Mouse (Mus musculus): ENCODE data around the gene Cabp1. TPM values are rescaled to one million over a fixed set of nuclear protein-coding genes. Genes with fewer than 3 reads are reported as not detected.

The Cabp1 gene
- polyA plus RNA-seq, 1 experiment from 2014 or later: 2.0 TPM

- Histone ChIP-seq H3K9me3 (ENCODE audit: control insufficient read depth, low read length) (peaks cover 2% of the 10 kb centered on the region; the same call in 1 of the 2 replicates), H3K36me3 (ENCODE audit: control insufficient read depth, insufficient read depth, low read length) (no peaks in the 10 kb centered on the region), H3K4me1 (ENCODE audit: control insufficient read depth, insufficient read depth, low read length) (peaks cover 31% of the 10 kb centered on the region), H3K9ac (ENCODE audit: low read depth, low read length) (no peak overlapping the region), H3K4me3 (ENCODE audit: low read length) (peak overlapping the region; percentile 2; the same call in 1 of the 2 replicates), H3K4me2 (replicated peaks; ENCODE audit: low read depth, low read length) (peak overlapping the region; percentile 36), H3K27me3 (ENCODE audit: control insufficient read depth, insufficient read depth, low read length) (peaks cover 20% of the 10 kb centered on the region), H3K27ac (ENCODE audit: low read depth, low read length) (no peak overlapping the region)
- peak; percentile 71 for ATAC-seq (ENCODE audit: low FRiP score, low TSS enrichment)
- 13% methylated on average over 26 of the region's 26 CpGs for WGBS
These were observed 6.7 kb downstream of the Cabp1 start for GRCm38 (mm10) chr5:115187188-115188131.

- peaks cover 2% of the 10 kb centered on the region; the same call in 1 of the 2 replicates for H3K9me3 ChIP-seq (ENCODE audit: control insufficient read depth, low read length)
- peak overlapping the region; percentile 2; the same call in 1 of the 2 replicates for H3K4me3 ChIP-seq (ENCODE audit: low read length)
- 34% methylated on average over 17 of the region's 17 CpGs for WGBS
- no peak overlapping the region for H3K9ac ChIP-seq (ENCODE audit: low read depth, low read length)
- peak overlapping the region; percentile 36 for H3K4me2 ChIP-seq (replicated peaks; ENCODE audit: low read depth, low read length)
- no peaks in the 10 kb centered on the region for H3K36me3 ChIP-seq (ENCODE audit: control insufficient read depth, insufficient read depth, low read length)
- H3K27ac ChIP-seq (ENCODE audit: low read depth, low read length): no peak overlapping the region
- H3K4me1 ChIP-seq (ENCODE audit: control insufficient read depth, insufficient read depth, low read length): peaks cover 27% of the 10 kb centered on the region
- peaks cover 12% of the 10 kb centered on the region; the same call in 1 of the 2 replicates for H3K27me3 ChIP-seq (ENCODE audit: control insufficient read depth, insufficient read depth, low read length)
- peak; percentile 43 for ATAC-seq (ENCODE audit: low FRiP score, low TSS enrichment)
These were observed 7.7 kb downstream of the Cabp1 start for GRCm38 (mm10) chr5:115186371-115187073.

- 28% methylated on average over 14 of the region's 15 CpGs for WGBS
- ATAC-seq (ENCODE audit: low FRiP score, low TSS enrichment): no peak
- H3K4me1 ChIP-seq (ENCODE audit: control insufficient read depth, insufficient read depth, low read length): peaks cover 27% of the 10 kb centered on the region
- peaks cover 2% of the 10 kb centered on the region; the same call in 1 of the 2 replicates for H3K9me3 ChIP-seq (ENCODE audit: control insufficient read depth, low read length)
- H3K27me3 ChIP-seq (ENCODE audit: control insufficient read depth, insufficient read depth, low read length): peaks cover 2% of the 10 kb centered on the region; the same call in 1 of the 2 replicates
- H3K27ac ChIP-seq (ENCODE audit: low read depth, low read length): no peak overlapping the region
- peak overlapping the region; percentile 8; the same call in 1 of the 2 replicates for H3K4me2 ChIP-seq (replicated peaks; ENCODE audit: low read depth, low read length)
- H3K4me3 ChIP-seq (ENCODE audit: low read length): no peak overlapping the region
- no peaks in the 10 kb centered on the region for H3K36me3 ChIP-seq (ENCODE audit: control insufficient read depth, insufficient read depth, low read length)
- H3K9ac ChIP-seq (ENCODE audit: low read depth, low read length): no peak overlapping the region
These were observed 9.5 kb downstream of the Cabp1 start for GRCm38 (mm10) chr5:115184726-115185125.

GRCm38 (mm10) chr5:115183482-115183881, 10.7 kb downstream of the Cabp1 start:
- Histone ChIP-seq H3K4me2 (replicated peaks; ENCODE audit: low read depth, low read length) (no peak overlapping the region), H3K9me3 (ENCODE audit: control insufficient read depth, low read length) (peaks cover 2% of the 10 kb centered on the region; the same call in 1 of the 2 replicates), H3K4me3 (ENCODE audit: low read length) (no peak overlapping the region), H3K27me3 (ENCODE audit: control insufficient read depth, insufficient read depth, low read length) (no peaks in the 10 kb centered on the region), H3K36me3 (ENCODE audit: control insufficient read depth, insufficient read depth, low read length) (no peaks in the 10 kb centered on the region), H3K9ac (ENCODE audit: low read depth, low read length) (no peak overlapping the region), H3K4me1 (ENCODE audit: control insufficient read depth, insufficient read depth, low read length) (peaks cover 27% of the 10 kb centered on the region), H3K27ac (ENCODE audit: low read depth, low read length) (no peak overlapping the region)
- no peak for ATAC-seq (ENCODE audit: low FRiP score, low TSS enrichment)
- 65% methylated on average over 10 of the region's 10 CpGs for WGBS

- Histone ChIP-seq H3K9ac (ENCODE audit: low read depth, low read length) (no peak overlapping the region), H3K4me3 (ENCODE audit: low read length) (no peak overlapping the region), H3K36me3 (ENCODE audit: control insufficient read depth, insufficient read depth, low read length) (no peaks in the 10 kb centered on the region), H3K27me3 (ENCODE audit: control insufficient read depth, insufficient read depth, low read length) (no peaks in the 10 kb centered on the region), H3K4me2 (replicated peaks; ENCODE audit: low read depth, low read length) (no peak overlapping the region), H3K27ac (ENCODE audit: low read depth, low read length) (no peak overlapping the region), H3K9me3 (ENCODE audit: control insufficient read depth, low read length) (no peaks in the 10 kb centered on the region), H3K4me1 (ENCODE audit: control insufficient read depth, insufficient read depth, low read length) (peaks cover 27% of the 10 kb centered on the region)
- 79% methylated on average over 8 of the region's 8 CpGs for WGBS
- ATAC-seq (ENCODE audit: low FRiP score, low TSS enrichment): no peak
These were observed 11.3 kb downstream of the Cabp1 start for GRCm38 (mm10) chr5:115182925-115183324.

GRCm38 (mm10) chr5:115181248-115181940, 12.8 kb downstream of the Cabp1 start:
- H3K4me2 ChIP-seq (replicated peaks; ENCODE audit: low read depth, low read length): no peak overlapping the region
- no peak overlapping the region for H3K27ac ChIP-seq (ENCODE audit: low read depth, low read length)
- no peaks in the 10 kb centered on the region for H3K9me3 ChIP-seq (ENCODE audit: control insufficient read depth, low read length)
- no peak; the same call in 1 of the 2 replicates for ATAC-seq (ENCODE audit: low FRiP score, low TSS enrichment)
- H3K27me3 ChIP-seq (ENCODE audit: control insufficient read depth, insufficient read depth, low read length): no peaks in the 10 kb centered on the region
- peaks cover 15% of the 10 kb centered on the region for H3K4me1 ChIP-seq (ENCODE audit: control insufficient read depth, insufficient read depth, low read length)
- WGBS: 72% methylated on average over 13 of the region's 13 CpGs
- peak overlapping the region; percentile 12; the same call in 1 of the 2 replicates for H3K9ac ChIP-seq (ENCODE audit: low read depth, low read length)
- H3K36me3 ChIP-seq (ENCODE audit: control insufficient read depth, insufficient read depth, low read length): no peaks in the 10 kb centered on the region
- no peak overlapping the region for H3K4me3 ChIP-seq (ENCODE audit: low read length)

- ATAC-seq (ENCODE audit: low FRiP score, low TSS enrichment): no peak
- 92% methylated on average over 11 of the region's 11 CpGs for WGBS
These were observed 14.6 kb downstream of the Cabp1 start for GRCm38 (mm10) chr5:115179596-115179995.

GRCm38 (mm10) chr5:115177866-115178265, 16.3 kb downstream of the Cabp1 start:
- no peak overlapping the region for H3K4me2 ChIP-seq (replicated peaks; ENCODE audit: low read depth, low read length)
- no peaks in the 10 kb centered on the region for H3K4me1 ChIP-seq (ENCODE audit: control insufficient read depth, insufficient read depth, low read length)
- no peak overlapping the region for H3K4me3 ChIP-seq (ENCODE audit: low read length)
- H3K9me3 ChIP-seq (ENCODE audit: control insufficient read depth, low read length): no peaks in the 10 kb centered on the region
- no peak for ATAC-seq (ENCODE audit: low FRiP score, low TSS enrichment)
- H3K36me3 ChIP-seq (ENCODE audit: control insufficient read depth, insufficient read depth, low read length): no peaks in the 10 kb centered on the region
- H3K27me3 ChIP-seq (ENCODE audit: control insufficient read depth, insufficient read depth, low read length): no peaks in the 10 kb centered on the region
- H3K9ac ChIP-seq (ENCODE audit: low read depth, low read length): no peak overlapping the region
- no peak overlapping the region for H3K27ac ChIP-seq (ENCODE audit: low read depth, low read length)
- 84% methylated on average over 6 of the region's 6 CpGs for WGBS

More at GRCm38 (mm10) chr5:115179596-115179995, 14.6 kb downstream of the Cabp1 start:
- Histone ChIP-seq H3K27ac (ENCODE audit: low read depth, low read length) (no peak overlapping the region), H3K36me3 (ENCODE audit: control insufficient read depth, insufficient read depth, low read length) (no peaks in the 10 kb centered on the region), H3K9me3 (ENCODE audit: control insufficient read depth, low read length) (no peaks in the 10 kb centered on the region), H3K4me1 (ENCODE audit: control insufficient read depth, insufficient read depth, low read length) (peaks cover 5% of the 10 kb centered on the region; the same call in 1 of the 2 replicates), H3K4me2 (replicated peaks; ENCODE audit: low read depth, low read length) (no peak overlapping the region), H3K4me3 (ENCODE audit: low read length) (no peak overlapping the region), H3K9ac (ENCODE audit: low read depth, low read length) (no peak overlapping the region), H3K27me3 (ENCODE audit: control insufficient read depth, insufficient read depth, low read length) (no peaks in the 10 kb centered on the region)
